Mouse (Mus musculus) kidney, adult 2 months (tissue): ENCODE measurements at regions not wholly inside any gene's neighbourhood (a gene's known extent, or its start where the extent isn't known, plus 50 kb on each side); places are given as distances from the start of the nearest gene placed in this dataset.

Experiments used
- CTCF ChIP-seq: fragments of 200-500 bp; conservative IDR thresholded peaks from 2 replicates; pipeline ENCODE4 v1.5.1; 2011; ENCODE audit warnings: low read depth, mild to moderate bottlenecking, control low read depth, low read length, moderate library complexity, mixed read lengths; ENCODE audit not compliant: insufficient read depth, insufficient read length
- POLR2A ChIP-seq: fragments of 200-500 bp; IDR thresholded peaks from one replicate; pipeline ENCODE4 v1.6.1; 2011; ENCODE audit warnings: low read depth, low read length, control low read depth

DNA sequence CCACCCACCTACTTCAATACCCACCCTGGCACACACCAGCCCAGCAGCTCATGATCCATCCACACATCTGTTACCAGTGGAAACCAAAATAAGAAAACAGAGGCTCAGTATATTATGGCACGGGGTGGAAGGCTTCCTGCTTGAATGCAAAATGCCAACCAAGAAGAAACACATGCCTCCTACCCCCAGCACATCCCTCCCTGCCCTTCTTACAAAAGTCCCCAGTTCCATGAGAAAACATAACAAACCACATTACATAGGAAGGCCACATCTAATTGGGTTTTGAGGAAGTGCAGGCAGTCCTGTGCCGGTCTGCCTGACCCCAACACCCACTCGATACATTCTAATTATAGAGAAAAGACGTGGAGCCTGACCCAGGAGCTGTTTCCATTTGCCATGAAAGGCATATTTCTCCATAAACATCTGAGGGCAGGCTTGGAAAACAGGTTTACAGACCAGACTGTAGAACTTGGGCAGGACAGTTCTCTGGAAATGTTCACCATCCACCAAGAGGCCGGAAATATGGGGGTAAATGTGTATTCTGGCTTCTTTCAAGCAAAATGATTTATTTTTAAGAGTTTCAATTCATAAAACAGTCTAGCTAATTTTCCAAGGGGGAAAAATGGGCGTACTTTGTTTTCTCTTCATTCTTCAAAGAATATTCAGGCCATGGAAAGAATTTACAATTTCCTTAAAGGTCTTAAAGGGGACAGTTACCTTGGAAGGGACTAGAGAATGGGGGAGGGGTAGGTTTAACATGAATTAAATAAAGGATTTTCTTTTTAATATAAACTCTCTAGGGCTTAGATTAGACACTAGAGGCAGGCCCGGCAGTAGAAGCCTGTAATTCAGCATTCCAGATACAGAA lies 104.8 kb upstream of the Armc2 start:
- TF ChIP-seq POLR2A (no peak), CTCF (no peak)
